Mouse (Mus musculus): ENCODE measurements around the gene Gm8765.
"Not testable (repeated sequence)": the region's sequence is repeated elsewhere in the genome, so short reads cannot be mapped to it uniquely, and the experiment has no call there.

GRCm38 (mm10) chr13:50648771-50649170 lies 49.3 kb upstream of the Gm8765 start:
- TF ChIP-seq CTCF (IDR thresholded peaks at IDR 0.05; ENCODE audit: low read depth); EP300 (optimal IDR thresholded peaks at IDR 0.05): not testable (repeated sequence)

Measured in stomach, postnatal 0 days (tissue).